ENCODE assay signal across 13 mouse cellular contexts in the genomic region with DNA sequence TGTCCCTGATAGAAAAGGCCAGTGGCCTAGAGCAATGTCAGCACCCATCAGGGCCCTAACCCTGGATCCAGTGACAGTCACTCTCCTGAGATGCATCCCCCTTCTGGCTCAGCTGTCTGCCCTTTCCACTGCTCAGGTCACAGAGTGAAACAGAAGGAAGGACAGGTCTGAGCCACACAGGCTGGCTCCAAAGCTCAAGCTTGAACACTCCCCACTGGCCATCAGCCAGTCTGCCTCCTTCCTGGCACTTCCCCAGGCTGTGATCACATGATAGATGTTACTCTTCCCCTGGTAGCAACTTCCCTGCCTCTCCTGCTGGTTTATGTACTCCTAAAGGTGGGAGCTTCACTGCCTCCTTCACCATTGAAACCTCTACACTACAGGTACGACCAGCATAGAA.
DNase-seq lines count a peak whose midpoint lies in the region; ATAC-seq and TF ChIP-seq lines count a peak whose summit lies in the region.
"Had no signal": no experiment of that assay in that cellular context is flagged by ENCODE, and none has a peak within 500 bp of the region (broad histone marks: within the 10 kb centered on the region; RNA-seq: fewer than 3 reads in every experiment).

No protein-coding gene starts in this region.

- no peak for TF ChIP-seq CTCF in heart, adult 2 months (IDR thresholded peaks at IDR 0.05)
- no peak for TF ChIP-seq CTCF in midbrain, postnatal 0 days (IDR thresholded peaks at IDR 0.05)

- H3K9ac ChIP-seq in heart, embryonic 12.5 days: no peak overlapping the region
- H3K9ac ChIP-seq in heart, adult 2 months (ENCODE audit: low read depth, low read length): no peak overlapping the region
- H3K9ac ChIP-seq in midbrain, postnatal 0 days (replicated peaks; ENCODE audit: low read length, poor library complexity, severe bottlenecking): no peak overlapping the region
- H3K9ac ChIP-seq in midbrain, embryonic 11.5 days (ENCODE audit: low read length): no peak overlapping the region
- H3K9ac ChIP-seq: heart, embryonic 15.5 days; lung, embryonic 15.5 days; stomach, embryonic 15.5 days had no signal

- no peak overlapping the region for H3K4me2 ChIP-seq in heart, embryonic 12.5 days
- H3K4me2 ChIP-seq in midbrain, postnatal 0 days (ENCODE audit: low read depth, low read length, poor library complexity, severe bottlenecking): no peak overlapping the region
- no peak overlapping the region for H3K4me2 ChIP-seq in midbrain, embryonic 11.5 days
- H3K4me2 ChIP-seq: heart, embryonic 15.5 days; lung, embryonic 15.5 days; stomach, embryonic 15.5 days had no signal

- TF ChIP-seq EP300 in heart, adult 2 months (IDR thresholded peaks at IDR 0.05; ENCODE audit: insufficient read depth, low read depth, low read length): no peak

- no peaks in the 10 kb centered on the region for H3K9me3 ChIP-seq in heart, embryonic 12.5 days (replicated peaks)
- no peaks in the 10 kb centered on the region for H3K9me3 ChIP-seq in midbrain, postnatal 0 days (ENCODE audit: low read length)
- H3K9me3 ChIP-seq in midbrain, embryonic 11.5 days (ENCODE audit: control insufficient read depth, low read length): no peaks in the 10 kb centered on the region
- H3K9me3 ChIP-seq in limb, embryonic 10.5 days (replicated peaks): no peaks in the 10 kb centered on the region
- H3K9me3 ChIP-seq: heart, embryonic 15.5 days; lung, embryonic 15.5 days; stomach, embryonic 15.5 days had no signal

- 0 out of 2 replicates have a peak, but pooled peaks have one; percentile 25 for ATAC-seq in heart, embryonic 12.5 days (ENCODE audit: insufficient number of reproducible peaks, low FRiP score)
- no peak for ATAC-seq in midbrain, postnatal 0 days (ENCODE audit: low FRiP score)
- no peak for ATAC-seq in midbrain, embryonic 11.5 days (ENCODE audit: low FRiP score)
- no peak for ATAC-seq in inflammation-experienced regulatory T-cells, adult 6 months
- ATAC-seq: intestine, embryonic 16.5 days had no signal

- no peak for TF ChIP-seq POLR2A in heart, adult 2 months (IDR thresholded peaks at IDR 0.05; ENCODE audit: insufficient read depth, low read depth, low read length)

- H3K79me2 ChIP-seq in heart, adult 2 months (replicated peaks; ENCODE audit: control insufficient read depth, insufficient read depth, low read length): no peaks in the 10 kb centered on the region

- H3K27me3 ChIP-seq in heart, embryonic 12.5 days (replicated peaks): peaks cover 25% of the 10 kb centered on the region; the same call in 1 of the 2 replicates
- H3K27me3 ChIP-seq in heart, adult 2 months (ENCODE audit: control insufficient read depth, insufficient read depth, low read length): no peaks in the 10 kb centered on the region; the same call in 1 of the 2 replicates
- H3K27me3 ChIP-seq in midbrain, postnatal 0 days (ENCODE audit: insufficient read depth, low read length): no peaks in the 10 kb centered on the region
- H3K27me3 ChIP-seq in midbrain, embryonic 11.5 days (ENCODE audit: control insufficient read depth, insufficient read depth, low read length): no peaks in the 10 kb centered on the region
- H3K27me3 ChIP-seq in limb, embryonic 10.5 days (ENCODE audit: low read depth, poor library complexity, severe bottlenecking): peaks cover 22% of the 10 kb centered on the region; the same call in 1 of the 2 replicates
- H3K27me3 ChIP-seq: lung, embryonic 15.5 days; stomach, embryonic 15.5 days had no signal

- peaks cover 4% of the 10 kb centered on the region; the same call in 1 of the 2 replicates for H3K4me1 ChIP-seq in heart, embryonic 12.5 days (replicated peaks)
- H3K4me1 ChIP-seq in heart, adult 2 months (ENCODE audit: control insufficient read depth, insufficient read depth, low read length): no peaks in the 10 kb centered on the region
- H3K4me1 ChIP-seq in midbrain, postnatal 0 days (ENCODE audit: insufficient read depth, low read length): no peaks in the 10 kb centered on the region
- 0 out of 2 replicates have a peak, but pooled peaks cover 2% of the 10 kb centered on the region for H3K4me1 ChIP-seq in midbrain, embryonic 11.5 days (ENCODE audit: control insufficient read depth, insufficient read depth, low read length)
- peaks cover 3% of the 10 kb centered on the region for H3K4me1 ChIP-seq in limb, embryonic 10.5 days
- H3K4me1 ChIP-seq: lung, embryonic 15.5 days; stomach, embryonic 15.5 days had no signal

- no peaks in the 10 kb centered on the region for H3K36me3 ChIP-seq in heart, embryonic 12.5 days
- H3K36me3 ChIP-seq in heart, adult 2 months (ENCODE audit: control insufficient read depth, insufficient read depth, low read length): no peaks in the 10 kb centered on the region
- no peaks in the 10 kb centered on the region for H3K36me3 ChIP-seq in midbrain, postnatal 0 days (ENCODE audit: insufficient read depth, low read length)
- no peaks in the 10 kb centered on the region for H3K36me3 ChIP-seq in midbrain, embryonic 11.5 days (ENCODE audit: control insufficient read depth, insufficient read depth, low read length)
- no peaks in the 10 kb centered on the region for H3K36me3 ChIP-seq in limb, embryonic 10.5 days
- H3K36me3 ChIP-seq: heart, embryonic 15.5 days; lung, embryonic 15.5 days; stomach, embryonic 15.5 days had no signal

- DNase-seq in heart, adult 2 months: no peak
- DNase-seq in midbrain, postnatal 0 days (ENCODE audit: low spot score): peak; percentile 52
- no peak for DNase-seq in midbrain, embryonic 11.5 days (ENCODE audit: low spot score, missing footprints)
- DNase-seq in brain, adult 2 months (ENCODE audit: low read depth, low spot score): peak; percentile 16
- peak; percentile 49 for DNase-seq in ovary, postnatal 14 days (ENCODE audit: low spot score)
- no peak for DNase-seq in limb, embryonic 10.5 days (ENCODE audit: low spot score)
- DNase-seq: cerebellum, adult 8-10 months had no signal

- 63% methylated on average over 1 of the region's 1 CpGs for WGBS in heart, embryonic 12.5 days
- 72% methylated on average over 1 of the region's 1 CpGs for WGBS in heart, adult 2 months
- 67% methylated on average over 1 of the region's 1 CpGs for WGBS in midbrain, postnatal 0 days
- 73% methylated on average over 1 of the region's 1 CpGs for WGBS in midbrain, embryonic 11.5 days
- WGBS in limb, embryonic 10.5 days: 76% methylated on average over 1 of the region's 1 CpGs

- H3K27ac ChIP-seq in heart, embryonic 12.5 days (ENCODE audit: poor library complexity, severe bottlenecking): no peak overlapping the region
- H3K27ac ChIP-seq in heart, adult 2 months: no peak overlapping the region
- H3K27ac ChIP-seq in midbrain, postnatal 0 days (ENCODE audit: low read depth, low read length): no peak overlapping the region
- no peak overlapping the region for H3K27ac ChIP-seq in midbrain, embryonic 11.5 days (ENCODE audit: low read depth, low read length)
- H3K27ac ChIP-seq in limb, embryonic 10.5 days: no peak overlapping the region
- H3K27ac ChIP-seq: heart, embryonic 15.5 days; lung, embryonic 15.5 days; stomach, embryonic 15.5 days had no signal

- no peak overlapping the region for H3K4me3 ChIP-seq in heart, embryonic 12.5 days
- H3K4me3 ChIP-seq in heart, adult 2 months: no peak overlapping the region
- H3K4me3 ChIP-seq in midbrain, postnatal 0 days (ENCODE audit: low read depth, low read length): no peak overlapping the region
- H3K4me3 ChIP-seq in midbrain, embryonic 11.5 days (ENCODE audit: low read depth, low read length): no peak overlapping the region
- no peak overlapping the region for H3K4me3 ChIP-seq in limb, embryonic 10.5 days
- H3K4me3 ChIP-seq: heart, embryonic 15.5 days; lung, embryonic 15.5 days; stomach, embryonic 15.5 days had no signal

- intact Hi-C loops in heart, adult 2 months (cut with DNase I): no loop called here

Comparison
In these comparisons a context has a peak if more than half of its experiments do, and no peak if none do; other contexts are left out.
1. DNase-seq: peak in midbrain, postnatal 0 days (single experiment), brain, adult 2 months (single experiment) and ovary, postnatal 14 days (single experiment); none in heart, adult 2 months (0 of 2), midbrain, embryonic 11.5 days (single experiment) and limb, embryonic 10.5 days (single experiment).